Mouse (Mus musculus) spleen, postnatal 14 days (tissue): ENCODE measurements around the gene 0610040J01Rik.
"Not testable (repeated sequence)": the region's sequence is repeated elsewhere in the genome, so short reads cannot be mapped to it uniquely, and the experiment has no call there.

Experiments used
- DNase-seq, 2 experiments: peaks; one replicate each; pipeline ENCODE4 v3.0.0; 2021 to 2022; ENCODE audit warnings: low spot score in 2 of 2

Gene 0610040J01Rik

GRCm38 (mm10) chr5:63828380-63829185 lies 16.4 kb downstream of the 0610040J01Rik start:
- no peak for DNase-seq

GRCm38 (mm10) chr5:63831054-63831453 lies 18.9 kb downstream of the 0610040J01Rik start:
- no peak for DNase-seq

- no peak for DNase-seq
These were observed 21.8 kb downstream of the 0610040J01Rik start for GRCm38 (mm10) chr5:63833955-63834354.

GRCm38 (mm10) chr5:63834435-63834834 lies 22.3 kb downstream of the 0610040J01Rik start:
- DNase-seq = no peak

- DNase-seq = no peak
These were observed 25.0 kb downstream of the 0610040J01Rik start for GRCm38 (mm10) chr5:63837115-63837514.

GRCm38 (mm10) chr5:63837851-63838250 lies 25.7 kb downstream of the 0610040J01Rik start:
- no peak for DNase-seq

GRCm38 (mm10) chr5:63839801-63840416 lies 27.7 kb downstream of the 0610040J01Rik start:
- DNase-seq = no peak

GRCm38 (mm10) chr5:63847080-63847479 lies 34.9 kb downstream of the 0610040J01Rik start:
- no peak for DNase-seq

- no peak for DNase-seq
These were observed 35.5 kb downstream of the 0610040J01Rik start for GRCm38 (mm10) chr5:63847541-63848226.

GRCm38 (mm10) chr5:63858901-63859300 lies 46.7 kb downstream of the 0610040J01Rik start:
- no peak for DNase-seq

GRCm38 (mm10) chr5:63867421-63867820 lies 55.3 kb downstream of the 0610040J01Rik start:
- no peak for DNase-seq

- DNase-seq = no peak
These were observed 60.2 kb downstream of the 0610040J01Rik start for GRCm38 (mm10) chr5:63872176-63872932.

GRCm38 (mm10) chr5:63874880-63875279 lies 62.7 kb downstream of the 0610040J01Rik start:
- DNase-seq = no peak

GRCm38 (mm10) chr5:63876081-63876480 lies 63.9 kb downstream of the 0610040J01Rik start:
- no peak for DNase-seq

- no peak for DNase-seq
These were observed 66.9 kb downstream of the 0610040J01Rik start for GRCm38 (mm10) chr5:63879026-63879425.

- no peak for DNase-seq
These were observed 74.1 kb downstream of the 0610040J01Rik start for GRCm38 (mm10) chr5:63886292-63886691.

- no peak for DNase-seq
These were observed 74.5 kb downstream of the 0610040J01Rik start for GRCm38 (mm10) chr5:63886709-63887108.

GRCm38 (mm10) chr5:63887111-63887510 lies 74.9 kb downstream of the 0610040J01Rik start:
- DNase-seq = no peak

GRCm38 (mm10) chr5:63891241-63891640 lies 79.1 kb downstream of the 0610040J01Rik start:
- no peak for DNase-seq

- no peak for DNase-seq
These were observed 79.7 kb downstream of the 0610040J01Rik start for GRCm38 (mm10) chr5:63891912-63892311.

GRCm38 (mm10) chr5:63897001-63897819 lies 85.0 kb downstream of the 0610040J01Rik start:
- not testable (repeated sequence) for DNase-seq
